Mouse (Mus musculus): ENCODE measurements around the gene Fam122a. TPM values are rescaled to one million over a fixed set of nuclear protein-coding genes. Genes with fewer than 3 reads are reported as not detected.

The Fam122a gene
- 17.6 TPM for polyA plus RNA-seq (2012; fragmentation: generic; extraction: Trizol)
- long read RNA-seq, experiment 1, transcript Fam122a-201 (1 exons, 855 nt): major isoform, 15 of 15 reads
- long read RNA-seq, experiment 1, partial matches to known transcripts: 0 of 15 reads
- long read RNA-seq, experiment 1, other reads (novel, unspliced or antisense): 0 of 15 reads
- long read RNA-seq, experiment 2: 0 reads

DNA sequence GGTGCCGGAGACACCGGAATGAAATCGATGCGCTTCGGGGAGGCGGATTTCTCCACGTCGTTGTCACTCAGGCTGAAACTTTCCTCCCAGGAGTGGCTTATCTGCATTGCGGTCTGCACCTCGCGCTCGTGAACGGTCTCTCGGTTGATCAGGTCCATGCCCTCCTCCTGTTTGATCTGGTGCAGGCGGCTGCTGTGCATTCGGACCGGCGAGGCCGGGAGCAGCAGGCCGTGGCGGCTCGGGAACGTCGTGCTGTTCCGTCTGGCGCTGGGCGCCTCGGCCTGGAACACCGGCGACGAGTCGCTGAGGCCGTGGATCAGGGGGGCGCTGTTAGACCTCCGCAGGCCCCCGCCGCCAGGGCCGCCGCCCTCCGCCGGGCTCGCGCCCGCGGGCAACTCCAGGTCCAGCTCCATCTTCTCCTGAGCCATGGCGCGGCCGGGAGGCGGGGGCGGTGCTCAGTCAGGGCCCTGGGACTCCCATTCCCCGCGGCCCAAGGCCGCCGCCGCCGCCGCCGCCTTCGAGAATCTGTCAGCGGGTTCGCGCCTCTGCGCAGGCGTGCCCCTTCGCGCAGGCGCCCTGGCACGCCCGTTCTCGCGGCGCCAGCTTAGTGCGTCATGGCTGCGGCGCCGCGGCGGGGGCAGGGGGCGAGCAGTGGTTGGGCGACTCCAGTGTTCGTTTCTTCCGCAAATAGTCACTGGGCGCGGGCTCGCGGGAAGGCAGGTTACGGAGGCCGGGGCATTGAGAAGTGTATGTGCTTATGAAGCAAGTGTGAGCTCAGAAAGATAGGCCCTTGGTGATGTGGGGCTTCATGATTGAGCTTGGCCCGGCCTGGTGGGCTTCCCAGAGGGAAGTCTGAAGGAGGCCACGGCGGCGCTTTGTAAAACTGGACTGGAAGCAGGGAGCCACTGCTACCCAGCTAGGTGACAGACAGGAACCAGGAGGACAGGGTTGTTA, at the start of gene Fam122a:
TSS of gene Fam122a (minus strand) at position 428 of the 954 bp plus-strand sequence.
- peak within 1 kb of the TSS; percentile 51 for H3K4me3 ChIP-seq (ENCODE audit: insufficient read depth, poor library complexity, severe bottlenecking)
- no peaks in the 10 kb centered on the region for H3K27me3 ChIP-seq (ENCODE audit: control insufficient read depth, insufficient read depth, insufficient read length)
- peaks cover 7% of the 10 kb centered on the region for H3K79me3 ChIP-seq (ENCODE audit: low read depth)
- H3K36me3 ChIP-seq (ENCODE audit: control insufficient read depth, insufficient read depth): no peaks in the 10 kb centered on the region
- H3ac ChIP-seq (ENCODE audit: control insufficient read depth, insufficient read length, low read depth): peak within 1 kb of the TSS; percentile 91
- TF ChIP-seq CTCF (IDR thresholded peaks at IDR 0.05; ENCODE audit: control insufficient read depth, insufficient read depth, insufficient read length) (peak; percentile 33), USF1 (IDR thresholded peaks at IDR 0.05; ENCODE audit: low read depth) (no peak)
- H3K79me2 ChIP-seq (ENCODE audit: control insufficient read depth, insufficient read depth): peaks cover 16% of the 10 kb centered on the region

DNA sequence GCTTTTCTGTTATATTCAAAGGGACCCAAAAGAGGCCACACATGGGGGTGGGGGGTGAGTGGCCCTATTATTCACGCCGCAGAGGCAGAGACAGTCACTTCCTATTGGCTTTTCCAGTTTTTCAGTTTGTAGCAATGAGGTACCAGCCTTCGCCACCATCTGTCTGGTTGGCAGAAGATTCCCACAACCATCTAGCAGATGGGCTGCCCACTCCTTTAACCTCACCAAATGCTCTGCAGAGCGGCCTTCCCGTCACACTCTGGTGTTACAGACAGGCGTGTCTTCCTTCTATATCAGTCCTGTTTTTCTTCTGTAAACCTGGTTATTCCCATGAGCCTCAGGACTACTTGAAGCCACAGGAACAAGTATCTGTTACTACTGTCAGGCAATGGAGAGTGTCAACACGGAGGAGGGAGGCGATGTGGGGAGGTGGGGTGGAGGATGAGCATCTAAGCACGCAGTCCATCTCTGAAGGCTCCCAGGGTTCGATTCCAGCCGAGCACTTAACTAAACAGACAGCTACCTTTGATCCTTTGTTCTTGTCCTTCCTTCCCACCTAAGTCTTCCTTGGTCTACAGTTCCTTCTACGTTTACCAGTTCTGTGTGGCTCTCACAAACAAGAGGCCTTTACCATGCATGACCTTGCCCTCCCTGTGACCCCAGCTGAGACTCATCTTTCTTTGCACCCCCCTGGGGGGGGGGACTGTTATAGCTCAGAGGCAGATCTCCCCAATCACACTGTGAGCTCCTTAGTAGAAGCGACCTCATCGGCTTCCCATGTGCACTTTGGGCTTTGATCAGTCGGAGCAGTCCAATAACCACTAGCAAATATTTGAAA, 46.5 kb upstream of the Fam122a start:
- Histone ChIP-seq H3K36me3 (ENCODE audit: control insufficient read depth, insufficient read depth) (no peaks in the 10 kb centered on the region), H3K4me3 (ENCODE audit: insufficient read depth, poor library complexity, severe bottlenecking) (no peak overlapping the region), H3K79me2 (ENCODE audit: control insufficient read depth, insufficient read depth) (no peaks in the 10 kb centered on the region), H3ac (ENCODE audit: control insufficient read depth, insufficient read length, low read depth) (no peak overlapping the region), H3K79me3 (ENCODE audit: low read depth) (no peaks in the 10 kb centered on the region), H3K27me3 (ENCODE audit: control insufficient read depth, insufficient read depth, insufficient read length) (no peaks in the 10 kb centered on the region)
- no peak for TF ChIP-seq MAX (IDR thresholded peaks at IDR 0.05)
- no peak for TF ChIP-seq USF1 (IDR thresholded peaks at IDR 0.05; ENCODE audit: low read depth)
- no peak for TF ChIP-seq FOSL1 (IDR thresholded peaks at IDR 0.05; ENCODE audit: insufficient read depth, low read length, poor library complexity, severe bottlenecking)
- no peak for TF ChIP-seq MYOD1 (IDR thresholded peaks at IDR 0.05; ENCODE audit: control insufficient read depth, insufficient read length, low read depth)

DNA sequence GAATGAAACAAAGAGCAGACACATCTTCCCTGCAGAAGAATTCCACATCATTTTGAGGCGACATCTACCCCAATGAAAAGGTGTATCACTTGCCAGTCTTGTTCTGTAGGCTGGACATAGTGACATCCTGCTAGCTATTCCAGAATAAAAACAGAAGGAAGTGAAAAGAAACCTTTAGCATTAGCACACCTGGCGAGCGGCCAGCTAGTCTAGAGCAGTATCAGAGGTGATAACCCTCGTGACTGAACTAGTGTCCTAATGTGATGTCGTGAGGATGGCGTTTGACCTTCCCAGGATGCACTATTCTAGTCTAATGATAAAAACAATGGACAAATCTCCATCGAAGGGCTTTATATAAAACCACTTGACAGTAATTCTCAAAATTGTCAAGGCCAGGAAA, 44.8 kb upstream of the Fam122a start:
- Histone ChIP-seq H3ac (ENCODE audit: control insufficient read depth, insufficient read length, low read depth) (no peak overlapping the region), H3K79me3 (ENCODE audit: low read depth) (no peaks in the 10 kb centered on the region), H3K36me3 (ENCODE audit: control insufficient read depth, insufficient read depth) (no peaks in the 10 kb centered on the region), H3K27me3 (ENCODE audit: control insufficient read depth, insufficient read depth, insufficient read length) (no peaks in the 10 kb centered on the region), H3K79me2 (ENCODE audit: control insufficient read depth, insufficient read depth) (no peaks in the 10 kb centered on the region), H3K4me3 (ENCODE audit: insufficient read depth, poor library complexity, severe bottlenecking) (no peak overlapping the region)
- TF ChIP-seq MYOD1 (IDR thresholded peaks at IDR 0.05; ENCODE audit: control insufficient read depth, insufficient read length, low read depth): no peak
- no peak for TF ChIP-seq USF1 (IDR thresholded peaks at IDR 0.05; ENCODE audit: low read depth)
- TF ChIP-seq MYOG (IDR thresholded peaks at IDR 0.05; ENCODE audit: control insufficient read depth, extremely low read depth, insufficient read length): no peak
- TF ChIP-seq FOSL1 (IDR thresholded peaks at IDR 0.05; ENCODE audit: insufficient read depth, low read length, poor library complexity, severe bottlenecking): no peak
- TF ChIP-seq CTCF (IDR thresholded peaks at IDR 0.05; ENCODE audit: control insufficient read depth, insufficient read depth, insufficient read length): no peak
- TF ChIP-seq MAX (IDR thresholded peaks at IDR 0.05): no peak
- no peak for TF ChIP-seq CEBPB (IDR thresholded peaks at IDR 0.05; ENCODE audit: low read depth)

DNA sequence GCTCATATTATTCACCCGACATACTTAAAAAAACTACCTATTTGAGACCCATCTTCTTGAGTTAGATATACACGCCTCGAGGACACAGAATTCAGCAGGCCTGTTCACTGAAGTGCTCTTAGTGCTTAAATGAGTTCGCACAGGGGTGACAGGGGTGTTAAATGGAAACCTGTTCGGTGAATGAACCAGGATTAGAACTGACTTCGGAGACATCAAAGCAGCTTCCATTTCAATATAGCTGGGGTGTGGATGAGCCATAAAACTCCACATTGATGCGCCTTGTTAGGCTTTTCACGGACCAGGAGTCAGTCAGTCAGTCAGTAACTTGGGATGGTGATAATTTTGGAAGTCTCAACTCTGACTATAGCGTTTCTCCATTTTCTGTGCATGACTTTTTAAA, 44.0 kb upstream of the Fam122a start:
- TF ChIP-seq MYOG (IDR thresholded peaks at IDR 0.05; ENCODE audit: control insufficient read depth, extremely low read depth, insufficient read length) (no peak), MYOD1 (IDR thresholded peaks at IDR 0.05; ENCODE audit: control insufficient read depth, insufficient read length, low read depth) (no peak), CTCF (IDR thresholded peaks at IDR 0.05; ENCODE audit: control insufficient read depth, insufficient read depth, insufficient read length) (no peak), CEBPB (IDR thresholded peaks at IDR 0.05; ENCODE audit: low read depth) (no peak), FOSL1 (IDR thresholded peaks at IDR 0.05; ENCODE audit: insufficient read depth, low read length, poor library complexity, severe bottlenecking) (no peak), MAX (IDR thresholded peaks at IDR 0.05) (no peak), USF1 (IDR thresholded peaks at IDR 0.05; ENCODE audit: low read depth) (no peak)
- Histone ChIP-seq H3K4me3 (ENCODE audit: insufficient read depth, poor library complexity, severe bottlenecking) (no peak overlapping the region), H3ac (ENCODE audit: control insufficient read depth, insufficient read length, low read depth) (no peak overlapping the region), H3K79me3 (ENCODE audit: low read depth) (no peaks in the 10 kb centered on the region), H3K27me3 (ENCODE audit: control insufficient read depth, insufficient read depth, insufficient read length) (no peaks in the 10 kb centered on the region), H3K79me2 (ENCODE audit: control insufficient read depth, insufficient read depth) (no peaks in the 10 kb centered on the region), H3K36me3 (ENCODE audit: control insufficient read depth, insufficient read depth) (no peaks in the 10 kb centered on the region)

- no peaks in the 10 kb centered on the region for H3K79me3 ChIP-seq (ENCODE audit: low read depth)
- H3K36me3 ChIP-seq (ENCODE audit: control insufficient read depth, insufficient read depth): no peaks in the 10 kb centered on the region
- no peaks in the 10 kb centered on the region for H3K27me3 ChIP-seq (ENCODE audit: control insufficient read depth, insufficient read depth, insufficient read length)
- H3K4me3 ChIP-seq (ENCODE audit: insufficient read depth, poor library complexity, severe bottlenecking): no peak overlapping the region
- TF ChIP-seq MYOD1 (IDR thresholded peaks at IDR 0.05; ENCODE audit: control insufficient read depth, insufficient read length, low read depth): no peak
- no peak for TF ChIP-seq MAX (IDR thresholded peaks at IDR 0.05)
- TF ChIP-seq CEBPB (IDR thresholded peaks at IDR 0.05; ENCODE audit: low read depth): no peak
- no peak for TF ChIP-seq FOSL1 (IDR thresholded peaks at IDR 0.05; ENCODE audit: insufficient read depth, low read length, poor library complexity, severe bottlenecking)
- TF ChIP-seq CTCF (IDR thresholded peaks at IDR 0.05; ENCODE audit: control insufficient read depth, insufficient read depth, insufficient read length): no peak
- TF ChIP-seq MYOG (IDR thresholded peaks at IDR 0.05; ENCODE audit: control insufficient read depth, extremely low read depth, insufficient read length): no peak
- H3ac ChIP-seq (ENCODE audit: control insufficient read depth, insufficient read length, low read depth): no peak overlapping the region
- H3K79me2 ChIP-seq (ENCODE audit: control insufficient read depth, insufficient read depth): no peaks in the 10 kb centered on the region
Measured at GRCm38 (mm10) chr19:24519732-24520409, 42.7 kb upstream of the Fam122a start.

Data from C2C12 (cell line).